Mouse (Mus musculus) liver, adult 2 months (tissue): Measurements from ENCODE around the gene Chd6. TPM values are rescaled to one million over a fixed set of nuclear protein-coding genes. Genes with fewer than 3 reads are reported as not detected.

ENCODE experiments used
- DNase-seq: peaks from one replicate; pipeline ENCODE4 v3.0.0-alpha.2; 2011; ENCODE audit warnings: low read depth, low spot score; ENCODE audit errors: extremely low read depth
- H3K27ac ChIP-seq: fragments of 200-500 bp; replicated peaks from 2 replicates; pipeline ENCODE4 v1.5.1; 2012; ENCODE audit warnings: low read depth, mild to moderate bottlenecking, control low read depth, inconsistent platforms, low read length; ENCODE audit not compliant: insufficient read depth
- H3K27me3 ChIP-seq: fragments of 200-500 bp; 2 replicates; pipeline ENCODE4 v1.6.1; 2012; ENCODE audit warnings: mild to moderate bottlenecking, moderate library complexity, low read length, inconsistent platforms; ENCODE audit not compliant: control insufficient read depth, insufficient read depth
- H3K36me3 ChIP-seq: fragments of 200-500 bp; 2 replicates; pipeline ENCODE4 v1.6.1; 2012; ENCODE audit warnings: low read length, inconsistent platforms; ENCODE audit not compliant: control insufficient read depth, insufficient read depth
- H3K4me1 ChIP-seq: fragments of 200-500 bp; 2 replicates; pipeline ENCODE4 v1.6.1; 2011; ENCODE audit warnings: low read length; ENCODE audit not compliant: control insufficient read depth, insufficient read depth
- H3K4me3 ChIP-seq: fragments of 200-500 bp; 2 replicates; pipeline ENCODE4 v1.5.1; 2011; ENCODE audit warnings: low read depth, mild to moderate bottlenecking, control low read depth, low read length, moderate library complexity; ENCODE audit not compliant: insufficient read depth
- H3K79me2 ChIP-seq: fragments of 200-500 bp; 2 replicates; pipeline ENCODE4 v1.6.1; 2012; ENCODE audit warnings: inconsistent platforms, mild to moderate bottlenecking, low read length, moderate library complexity; ENCODE audit not compliant: control insufficient read depth, insufficient read depth
- H3K9ac ChIP-seq: fragments of 200-500 bp; 2 replicates; pipeline ENCODE4 v1.6.1; 2012; ENCODE audit warnings: low read depth, mild to moderate bottlenecking, control low read depth, inconsistent platforms, low read length
- CTCF ChIP-seq: fragments of 200-500 bp; IDR thresholded peaks from 2 replicates; pipeline ENCODE4 v1.5.1; 2011; ENCODE audit warnings: low read depth, low read length, control low read depth
- POLR2A ChIP-seq: fragments of 200-500 bp; IDR thresholded peaks from 2 replicates; pipeline ENCODE4 v1.6.1; 2011; ENCODE audit warnings: low read length, control low read depth; ENCODE audit not compliant: insufficient read depth; ENCODE audit errors: extremely low read depth
- WGBS: fragments of 180-500 bp; shearing (Covaris S2); methylation state at CpG from one replicate; pipeline ENCODE4 v1.1.7; 2018; 5-methylcytosine and 5-hydroxymethylcytosine counted together
- polyA plus RNA-seq: library from polyadenylated mRNA; depleted of rRNA; stranded (reverse); fragments of >200 nt; gene quantifications from 2 replicates; pipeline ENCODE4 v1.2.3, GENCODE M21; 2012
- total RNA-seq: library from RNA; depleted of rRNA; stranded (reverse); fragments of >200 nt; gene quantifications from 2 replicates; pipeline ENCODE4 v1.2.3, GENCODE M21; 2014

The Chd6 gene
- total and polyA plus RNA-seq, 2 experiments: 3.9 to 13.6 TPM

- Histone ChIP-seq H3K9ac (no peak overlapping the region), H3K36me3 (peaks cover 27% of the 10 kb centered on the region; the same call in 1 of the 2 replicates), H3K4me3 (no peak overlapping the region), H3K27me3 (no peaks in the 10 kb centered on the region), H3K27ac (no peak overlapping the region), H3K4me1 (no peaks in the 10 kb centered on the region), H3K79me2 (no peaks in the 10 kb centered on the region)
- no peak for DNase-seq
- TF ChIP-seq POLR2A (no peak), CTCF (no peak)
- WGBS: 87% methylated on average over 4 of the region's 4 CpGs
These were observed 157.3 kb downstream of the Chd6 start for GRCm38 (mm10) chr2:160951595-160951994.

GRCm38 (mm10) chr2:160942443-160942842 lies 166.4 kb downstream of the Chd6 start:
- no peaks in the 10 kb centered on the region for H3K36me3 ChIP-seq
- H3K27me3 ChIP-seq: no peaks in the 10 kb centered on the region
- H3K79me2 ChIP-seq: no peaks in the 10 kb centered on the region
- no peak overlapping the region for H3K27ac ChIP-seq
- TF ChIP-seq CTCF: peak; percentile 6; the same call in 1 of the 2 replicates
- no peak for TF ChIP-seq POLR2A
- no peaks in the 10 kb centered on the region for H3K4me1 ChIP-seq
- WGBS: 69% methylated on average over 3 of the region's 3 CpGs
- no peak overlapping the region for H3K4me3 ChIP-seq
- no peak for DNase-seq
- no peak overlapping the region for H3K9ac ChIP-seq

GRCm38 (mm10) chr2:160940930-160941709 lies 167.8 kb downstream of the Chd6 start:
- H3K27ac ChIP-seq: no peak overlapping the region
- whole genome bisulfite sequencing: 71% methylated on average over 17 of the region's 17 CpGs
- no peak overlapping the region for H3K9ac ChIP-seq
- H3K27me3 ChIP-seq: no peaks in the 10 kb centered on the region
- DNase-seq: no peak
- TF ChIP-seq CTCF: no peak
- no peak for TF ChIP-seq POLR2A
- no peaks in the 10 kb centered on the region for H3K4me1 ChIP-seq
- no peaks in the 10 kb centered on the region for H3K79me2 ChIP-seq
- no peak overlapping the region for H3K4me3 ChIP-seq
- no peaks in the 10 kb centered on the region for H3K36me3 ChIP-seq

GRCm38 (mm10) chr2:160934451-160934850 lies 174.4 kb downstream of the Chd6 start:
- Histone ChIP-seq H3K36me3 (no peaks in the 10 kb centered on the region), H3K4me3 (no peak overlapping the region), H3K79me2 (no peaks in the 10 kb centered on the region), H3K4me1 (no peaks in the 10 kb centered on the region), H3K27ac (no peak overlapping the region), H3K27me3 (no peaks in the 10 kb centered on the region), H3K9ac (no peak overlapping the region)
- DNase-seq: no peak
- TF ChIP-seq POLR2A: no peak
- no peak for TF ChIP-seq CTCF
- 84% methylated on average over 4 of the region's 4 CpGs for WGBS

GRCm38 (mm10) chr2:160933890-160934289 lies 175.0 kb downstream of the Chd6 start:
- Histone ChIP-seq H3K27me3 (no peaks in the 10 kb centered on the region), H3K36me3 (no peaks in the 10 kb centered on the region), H3K4me1 (no peaks in the 10 kb centered on the region), H3K9ac (no peak overlapping the region), H3K27ac (no peak overlapping the region), H3K4me3 (no peak overlapping the region), H3K79me2 (no peaks in the 10 kb centered on the region)
- DNase-seq: no peak
- TF ChIP-seq CTCF (0 out of 2 replicates have a peak, but pooled peaks have one; percentile 15), POLR2A (no peak)
- 71% methylated on average over 5 of the region's 5 CpGs for WGBS

GRCm38 (mm10) chr2:160932981-160933380 lies 175.9 kb downstream of the Chd6 start:
- H3K9ac ChIP-seq: no peak overlapping the region
- no peaks in the 10 kb centered on the region for H3K36me3 ChIP-seq
- H3K4me1 ChIP-seq: no peaks in the 10 kb centered on the region
- DNase-seq: no peak
- H3K27me3 ChIP-seq: no peaks in the 10 kb centered on the region
- 62% methylated on average over 3 of the region's 3 CpGs for WGBS
- no peak overlapping the region for H3K27ac ChIP-seq
- H3K79me2 ChIP-seq: no peaks in the 10 kb centered on the region
- TF ChIP-seq POLR2A: no peak
- TF ChIP-seq CTCF: no peak
- H3K4me3 ChIP-seq: no peak overlapping the region
